Mouse (Mus musculus) brain, adult 2 months (tissue): Measurements from ENCODE around the gene E030018B13Rik.

Experiments
- DNase-seq: peaks from one replicate; pipeline ENCODE4 v3.0.0; 2011; ENCODE audit warnings: low read depth, low spot score

Gene E030018B13Rik

GRCm38 (mm10) chr7:63897655-63898054 lies 19.0 kb upstream of the E030018B13Rik start:
- no peak for DNase-seq

GRCm38 (mm10) chr7:63898201-63898600 lies 18.5 kb upstream of the E030018B13Rik start:
- no peak for DNase-seq

GRCm38 (mm10) chr7:63899925-63900324 lies 16.7 kb upstream of the E030018B13Rik start:
- DNase-seq = no peak

GRCm38 (mm10) chr7:63900411-63900810 lies 16.2 kb upstream of the E030018B13Rik start:
- no peak for DNase-seq

GRCm38 (mm10) chr7:63901346-63901745 lies 15.3 kb upstream of the E030018B13Rik start:
- peak; percentile 77 for DNase-seq

- DNase-seq = no peak
These were observed 14.7 kb upstream of the E030018B13Rik start for GRCm38 (mm10) chr7:63901942-63902341.

GRCm38 (mm10) chr7:63902604-63903210 lies 13.9 kb upstream of the E030018B13Rik start:
- no peak for DNase-seq

GRCm38 (mm10) chr7:63903635-63904380 lies 12.8 kb upstream of the E030018B13Rik start:
- DNase-seq = no peak

GRCm38 (mm10) chr7:63905190-63905589 lies 11.5 kb upstream of the E030018B13Rik start:
- no peak for DNase-seq

- DNase-seq = no peak
These were observed 11.0 kb upstream of the E030018B13Rik start for GRCm38 (mm10) chr7:63905642-63906041.

GRCm38 (mm10) chr7:63907778-63908495 lies 8.7 kb upstream of the E030018B13Rik start:
- DNase-seq = peak; percentile 93

GRCm38 (mm10) chr7:63908496-63909285 lies 8.0 kb upstream of the E030018B13Rik start:
- DNase-seq = peak; percentile 67

GRCm38 (mm10) chr7:63910225-63910624 lies 6.4 kb upstream of the E030018B13Rik start:
- DNase-seq = no peak

- no peak for DNase-seq
These were observed 5.7 kb upstream of the E030018B13Rik start for GRCm38 (mm10) chr7:63910912-63911311.

- peak; percentile 89 for DNase-seq
These were observed 5.0 kb upstream of the E030018B13Rik start for GRCm38 (mm10) chr7:63911383-63912233.

GRCm38 (mm10) chr7:63912234-63912810 lies 4.3 kb upstream of the E030018B13Rik start:
- no peak for DNase-seq

- DNase-seq = no peak
These were observed 3.5 kb upstream of the E030018B13Rik start for GRCm38 (mm10) chr7:63912924-63913723.

- no peak for DNase-seq
These were observed 2.6 kb upstream of the E030018B13Rik start for GRCm38 (mm10) chr7:63913724-63914692.
